Mouse (Mus musculus) kidney, adult 18-20 months (tissue): ENCODE measurements around the gene Agap2.
"Not testable (repeated sequence)": the region's sequence is repeated elsewhere in the genome, so short reads cannot be mapped to it uniquely, and the experiment has no call there.

Source experiments
- DNase-seq: peaks from one replicate; pipeline ENCODE4 v3.0.0; 2021

The Agap2 gene

GRCm38 (mm10) chr10:127059968-127060916 is 14.8 kb upstream of the Agap2 start, which contains the start of gene March9:
Gene March9, minus strand, starts transcription at chr10:127060184.
- peak; percentile 82 for DNase-seq

DNA sequence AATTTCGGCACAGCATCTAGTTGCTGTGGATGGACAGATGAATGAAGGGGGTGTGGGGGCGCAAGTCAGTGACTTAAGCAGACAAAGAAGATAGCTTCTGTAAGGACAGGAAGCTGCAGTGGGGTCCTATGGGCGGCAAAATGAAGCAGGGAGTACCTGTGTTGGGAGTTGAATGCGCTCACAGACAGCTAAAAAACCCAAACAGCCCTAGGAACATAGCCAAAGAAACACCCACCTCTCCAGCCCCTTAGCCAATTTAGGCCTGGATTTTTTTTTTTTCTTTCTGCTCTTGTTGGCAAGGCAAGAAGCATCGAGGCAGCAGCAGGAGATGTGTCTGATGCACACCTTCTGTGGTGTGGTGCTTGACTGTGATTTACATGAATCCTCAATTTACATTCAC is 14.0 kb upstream of the Agap2 start:
- DNase-seq: no peak

- no peak for DNase-seq
Observed at GRCm38 (mm10) chr10:127061513-127061912, 13.6 kb upstream of the Agap2 start.

DNA sequence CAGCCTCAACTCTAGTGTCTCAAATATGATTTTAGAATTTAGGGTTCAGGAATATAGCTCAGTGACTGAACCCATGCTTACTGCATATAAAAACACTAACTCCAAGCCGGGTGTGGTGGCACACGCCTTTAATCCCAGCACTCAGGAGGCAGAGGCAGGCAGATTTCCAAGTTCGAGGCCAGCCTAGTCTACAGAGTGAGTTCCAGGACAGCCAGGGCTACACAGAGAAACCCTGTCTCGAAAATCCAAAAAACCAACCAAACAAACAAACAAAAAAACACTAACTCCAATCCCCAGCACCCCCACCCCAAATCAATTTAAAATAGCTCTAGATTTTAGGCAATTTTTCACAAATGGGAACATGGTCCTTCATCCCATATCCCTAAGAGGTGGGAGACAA is 13.0 kb upstream of the Agap2 start:
- not testable (repeated sequence) for DNase-seq

GRCm38 (mm10) chr10:127062503-127062902 is 12.6 kb upstream of the Agap2 start:
- no peak for DNase-seq

DNA sequence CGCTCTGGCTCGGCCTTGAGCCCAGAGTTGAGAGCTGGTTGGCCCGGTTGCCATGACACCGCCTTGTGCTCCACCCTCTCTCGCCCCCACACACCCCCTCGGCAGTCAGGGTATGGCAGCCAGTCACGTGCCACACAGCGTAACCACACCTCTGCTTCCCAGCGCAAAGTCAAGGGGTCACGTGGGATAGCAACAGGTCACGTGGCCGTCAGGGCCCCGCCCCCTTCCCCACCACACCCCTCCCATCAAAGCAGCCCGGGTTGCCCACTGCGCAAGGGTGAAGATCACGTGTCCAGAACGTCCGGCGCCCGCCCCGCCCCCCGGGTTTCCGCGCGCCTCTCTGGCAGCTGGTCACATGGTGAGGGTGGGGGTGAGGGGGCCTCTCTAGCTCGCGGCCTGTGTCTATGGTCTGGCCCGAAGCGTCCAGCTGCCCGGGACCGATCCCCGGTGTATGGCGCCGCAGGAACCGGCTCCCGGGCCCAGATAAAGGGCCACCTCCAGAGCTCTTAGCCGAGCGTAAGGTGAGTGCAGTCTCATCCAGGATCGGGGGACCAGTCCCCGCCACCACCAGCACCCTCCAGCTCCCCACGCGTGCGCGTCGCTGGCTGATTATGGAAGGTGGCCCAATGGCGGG is 11.7 kb upstream of the Agap2 start, which contains the start of gene Cdk4:
Cdk4 (plus strand) TSS at position 296 of the 634 bp plus-strand sequence.
- DNase-seq: peak; percentile 99

DNA sequence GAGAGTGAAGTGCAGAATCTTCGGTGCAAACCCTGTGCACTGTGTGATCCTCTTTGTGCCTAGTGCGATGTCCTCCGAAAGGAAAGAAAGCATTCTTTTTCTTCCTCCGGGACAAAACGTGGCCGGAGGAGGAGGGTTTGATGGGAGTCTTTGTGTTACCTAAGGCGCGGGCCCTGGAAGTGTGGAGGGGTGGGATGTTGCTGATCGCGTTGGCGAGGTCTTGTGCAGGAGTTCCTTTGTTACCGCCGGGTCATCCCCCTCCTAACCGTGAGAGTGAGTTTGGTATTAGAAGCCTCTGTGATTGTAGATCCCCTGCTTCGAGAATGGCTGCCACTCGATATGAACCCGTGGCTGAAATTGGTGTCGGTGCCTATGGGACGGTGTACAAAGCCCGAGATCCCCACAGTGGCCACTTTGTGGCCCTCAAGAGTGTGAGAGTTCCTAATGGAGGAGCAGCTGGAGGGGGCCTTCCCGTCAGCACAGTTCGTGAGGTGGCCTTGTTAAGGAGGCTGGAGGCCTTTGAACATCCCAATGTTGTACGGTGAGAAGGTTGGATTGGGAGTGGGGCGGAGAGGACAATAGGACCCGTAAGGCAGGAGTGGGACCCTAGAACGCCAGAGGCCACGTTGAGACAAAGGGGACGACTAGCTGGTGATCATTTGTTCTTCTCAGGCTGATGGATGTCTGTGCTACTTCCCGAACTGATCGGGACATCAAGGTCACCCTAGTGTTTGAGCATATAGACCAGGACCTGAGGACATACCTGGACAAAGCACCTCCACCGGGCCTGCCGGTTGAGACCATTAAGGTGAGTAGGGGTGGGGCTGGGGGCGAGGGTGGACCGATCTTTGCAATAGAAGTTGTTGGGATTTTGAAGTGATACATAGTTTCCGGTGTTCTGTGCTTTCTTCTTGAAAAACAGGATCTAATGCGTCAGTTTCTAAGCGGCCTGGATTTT is 10.9 kb upstream of the Agap2 start:
- no peak for DNase-seq

DNA sequence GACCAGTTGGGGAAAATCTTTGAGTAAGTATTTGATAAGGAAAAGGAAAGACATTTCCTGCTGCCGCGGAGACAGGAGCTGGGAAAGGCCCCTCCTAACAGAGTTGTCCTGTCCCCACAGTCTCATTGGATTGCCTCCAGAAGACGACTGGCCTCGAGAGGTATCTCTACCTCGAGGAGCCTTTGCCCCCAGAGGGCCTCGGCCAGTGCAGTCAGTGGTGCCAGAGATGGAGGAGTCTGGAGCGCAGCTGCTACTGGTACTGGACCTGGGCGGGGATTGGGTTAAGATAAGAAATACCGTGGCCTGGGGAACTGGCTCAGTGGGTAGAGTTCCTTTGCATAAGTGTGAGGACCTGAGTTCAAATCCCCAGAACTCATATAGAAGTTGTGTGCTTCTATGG is 9.1 kb upstream of the Agap2 start:
- no peak for DNase-seq

DNA sequence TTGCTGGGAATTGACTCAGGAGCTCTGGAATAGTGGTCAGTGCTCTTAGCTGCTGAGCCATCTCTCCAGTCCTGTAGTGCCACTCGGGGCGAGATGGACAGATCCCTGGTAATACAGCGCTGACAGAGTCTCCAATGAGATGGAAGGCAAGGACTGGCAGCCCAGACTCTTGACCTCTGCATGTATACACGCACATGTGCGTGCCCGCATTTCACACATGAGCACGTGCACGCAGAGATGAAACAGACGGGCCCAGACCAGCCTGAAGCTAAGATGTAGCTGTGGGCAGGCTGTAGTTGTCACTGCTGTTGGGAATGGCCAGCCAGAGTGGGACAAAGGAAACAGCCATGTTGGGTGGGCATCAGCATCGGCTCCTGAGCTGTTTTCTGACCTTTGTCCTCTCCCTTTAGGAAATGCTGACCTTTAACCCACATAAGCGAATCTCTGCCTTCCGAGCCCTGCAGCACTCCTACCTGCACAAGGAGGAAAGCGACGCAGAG is 8.5 kb upstream of the Agap2 start:
- no peak for DNase-seq

DNA sequence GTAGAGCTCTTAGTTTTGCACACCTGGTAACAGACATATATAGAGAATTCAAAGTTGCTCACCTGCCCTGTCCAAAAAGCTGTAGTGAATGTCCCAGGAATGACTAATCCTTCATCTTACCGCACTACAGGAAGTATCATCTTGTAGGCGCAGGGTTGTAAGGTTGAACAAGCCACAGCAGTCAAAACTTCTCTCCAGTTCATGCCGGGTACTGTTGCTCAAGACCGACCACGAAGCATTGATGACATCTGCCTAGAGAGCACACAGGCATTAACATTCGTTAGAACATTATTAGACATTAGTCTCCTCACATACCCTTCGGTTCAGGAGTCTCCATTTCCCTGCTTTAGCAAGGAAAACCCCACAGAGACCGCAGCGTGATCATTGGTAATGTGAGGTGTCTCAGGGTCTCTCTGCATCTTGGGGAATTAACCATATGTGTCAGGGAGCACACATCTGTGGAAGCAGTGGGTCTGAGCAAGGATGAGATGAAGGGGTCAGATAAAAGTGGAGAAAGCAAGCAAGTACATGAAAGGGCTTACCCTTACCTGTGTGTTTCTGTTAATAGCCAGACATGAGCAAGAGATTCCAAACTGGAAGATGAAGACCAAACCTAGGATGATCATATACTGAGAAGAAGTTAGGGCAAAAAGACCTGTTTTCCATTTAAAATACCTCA is 6.6 kb upstream of the Agap2 start:
- no peak for DNase-seq

DNA sequence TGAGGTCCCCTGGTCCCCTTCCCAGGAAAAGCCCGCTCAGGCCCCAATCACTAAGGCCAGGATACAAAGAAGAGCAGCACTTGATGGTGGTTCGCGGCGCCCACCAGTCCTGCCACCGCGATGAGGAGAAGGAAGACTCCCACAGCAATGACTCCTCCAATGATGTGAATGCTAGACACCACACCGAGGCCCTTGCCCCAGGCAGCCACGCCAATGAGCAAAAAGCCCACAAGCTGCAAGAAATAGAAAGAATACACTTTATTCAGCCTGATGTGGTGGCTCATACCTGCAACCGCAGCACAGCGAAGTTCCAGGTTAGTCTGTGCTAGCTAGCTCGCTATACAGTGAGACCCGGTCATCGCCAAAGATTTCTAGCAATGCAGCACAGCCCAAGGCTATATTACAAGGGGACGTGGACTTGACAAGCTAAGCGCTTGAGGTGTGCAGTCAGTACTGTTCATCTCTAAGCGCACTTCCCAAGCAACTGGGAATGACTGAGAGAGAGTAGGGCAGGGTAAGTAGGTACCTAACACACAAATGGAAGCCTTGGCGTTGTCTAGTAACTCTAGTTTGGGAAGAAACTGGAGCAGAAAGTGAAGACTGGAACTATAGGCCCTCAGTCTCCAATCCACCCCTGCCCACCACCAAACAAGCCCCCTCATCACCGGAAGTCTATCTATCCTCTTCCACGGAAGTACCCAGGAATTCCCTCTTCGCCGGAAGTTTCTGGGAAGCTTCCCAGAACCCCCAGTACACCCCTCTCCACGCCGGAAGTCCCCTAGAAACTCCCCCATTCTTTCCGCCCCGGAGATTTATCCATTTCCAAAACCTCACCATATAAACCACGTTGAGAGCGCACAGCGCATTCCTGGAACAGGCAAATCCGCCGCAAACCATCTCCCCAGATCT is 5.5 kb upstream of the Agap2 start:
- DNase-seq: no peak

GRCm38 (mm10) chr10:127070190-127071121 is 4.6 kb upstream of the Agap2 start, which contains the start of gene Tspan31:
Gene Tspan31, minus strand, starts transcription at chr10:127070264.
- DNase-seq: peak; percentile 89

DNA sequence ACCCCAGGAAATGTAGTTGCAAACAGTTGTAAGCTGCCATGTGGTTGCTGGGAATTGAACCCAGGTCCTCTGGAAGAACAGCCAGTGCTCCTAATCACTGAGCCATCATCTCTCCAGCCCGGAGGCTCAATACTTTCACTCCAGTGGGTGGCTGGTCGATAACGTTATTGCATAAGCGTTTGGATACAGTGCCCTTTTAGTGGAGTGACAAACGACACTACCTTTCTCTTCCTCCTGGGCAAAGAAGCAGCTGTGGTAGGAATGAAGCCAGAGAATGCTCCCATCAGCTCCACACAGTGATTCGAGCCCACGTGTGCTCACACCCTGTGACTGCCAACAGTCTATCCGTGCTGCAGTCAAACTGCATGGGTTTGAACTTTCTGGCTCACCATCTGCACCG is 3.9 kb upstream of the Agap2 start:
- no peak for DNase-seq

- not testable (repeated sequence) for DNase-seq
Observed at GRCm38 (mm10) chr10:127072270-127072669, 2.8 kb upstream of the Agap2 start.

GRCm38 (mm10) chr10:127072969-127073368 is 2.1 kb upstream of the Agap2 start:
- not testable (repeated sequence) for DNase-seq

- DNase-seq: no peak
Observed at GRCm38 (mm10) chr10:127073981-127074380, 1.1 kb upstream of the Agap2 start.

GRCm38 (mm10) chr10:127075651-127076050 is 567 bp downstream of the Agap2 start:
- no peak for DNase-seq

GRCm38 (mm10) chr10:127076082-127076481 is 998 bp downstream of the Agap2 start:
- DNase-seq: no peak

- DNase-seq: no peak
Observed at GRCm38 (mm10) chr10:127077515-127077914, 2.4 kb downstream of the Agap2 start.
